Mouse (Mus musculus) neural tube, embryonic 10.5 days (tissue): ENCODE data around the gene Ly6g6c.
A peak's percentile ranks its signal among the peaks of the same experiment; 100 is the strongest.

Experiments used
- DNase-seq: peaks from one replicate; pipeline ENCODE4 v3.0.0-alpha.2; 2017; ENCODE audit warnings: low spot score; ENCODE audit errors: extremely low spot score

Gene Ly6g6c

DNA sequence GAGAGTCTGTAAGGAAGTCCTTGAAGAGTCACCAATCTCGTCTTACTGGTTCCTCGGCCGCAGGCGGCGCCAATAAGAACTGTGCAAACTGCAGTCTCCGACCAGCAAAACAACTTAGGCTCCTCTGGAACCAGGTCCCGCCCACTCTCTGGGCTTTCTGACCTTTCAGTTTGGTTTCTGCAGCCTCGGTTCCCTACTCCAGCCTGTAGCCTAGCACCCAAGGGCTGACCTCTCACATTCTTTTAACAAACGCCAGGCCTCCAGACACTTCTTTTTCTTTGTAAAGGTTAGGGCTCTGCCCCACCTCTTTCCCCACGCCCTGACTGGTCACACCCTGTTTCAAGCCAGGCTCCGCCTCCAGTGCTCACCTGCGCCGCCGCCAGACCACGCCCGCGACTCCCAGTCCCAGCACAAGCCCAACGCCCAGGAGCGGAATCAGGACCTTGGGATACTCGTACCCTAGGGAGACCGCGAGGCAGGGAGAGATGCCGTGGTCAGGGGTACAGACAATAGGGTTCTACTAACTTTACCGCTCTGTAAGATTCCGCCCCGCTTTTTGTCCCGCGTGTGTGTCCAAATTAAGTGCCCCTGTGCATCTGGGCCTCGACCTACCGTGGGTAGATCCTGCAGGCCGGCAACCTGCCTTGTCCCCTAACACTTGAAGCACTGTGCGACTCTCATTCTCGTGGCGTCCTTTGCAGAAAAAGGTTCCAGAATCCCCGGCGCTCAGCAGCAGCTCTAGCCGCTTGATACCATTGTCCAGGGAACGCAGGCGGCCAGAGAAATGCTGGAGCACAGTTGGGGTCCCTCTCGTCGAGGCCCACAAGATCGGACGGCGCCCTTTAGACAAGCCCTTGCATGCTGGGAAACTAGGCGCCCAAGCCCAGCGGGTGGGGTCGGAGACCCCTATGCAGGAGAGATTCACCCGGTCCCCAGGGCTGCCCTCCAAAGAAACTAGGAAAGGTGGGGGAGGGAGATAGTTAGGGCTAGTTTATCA lies at the start of gene Ly6g6c:
Gene Ly6g6c, plus strand, starts transcription at position 438 of the 997 bp plus-strand sequence.
- DNase-seq = peak; percentile 58

DNA sequence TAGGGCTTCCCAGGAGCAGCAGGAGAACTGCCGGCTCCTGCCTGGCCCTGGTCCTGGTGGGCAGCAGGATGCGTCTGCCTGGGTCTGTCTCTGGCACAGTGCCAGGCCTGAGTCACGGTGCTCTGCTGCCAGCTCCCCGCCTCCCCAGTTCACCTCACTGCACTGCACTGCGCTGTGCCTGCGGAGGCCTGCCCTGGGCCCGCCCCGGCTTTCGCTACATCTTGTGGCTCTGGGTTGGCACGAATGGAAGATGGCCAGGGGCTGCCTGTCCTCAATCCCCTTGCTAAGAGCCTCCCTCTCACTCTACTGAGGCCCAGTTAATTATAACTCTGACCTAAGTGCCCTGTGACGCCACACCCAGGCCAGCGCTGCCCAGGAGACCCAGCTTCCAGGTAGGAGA lies 48.8 kb upstream of the Ly6g6c start, which contains the start of gene Vwa7:
Gene Vwa7, plus strand, starts transcription at position 204 of the 400 bp plus-strand sequence.
- DNase-seq = no peak

DNA sequence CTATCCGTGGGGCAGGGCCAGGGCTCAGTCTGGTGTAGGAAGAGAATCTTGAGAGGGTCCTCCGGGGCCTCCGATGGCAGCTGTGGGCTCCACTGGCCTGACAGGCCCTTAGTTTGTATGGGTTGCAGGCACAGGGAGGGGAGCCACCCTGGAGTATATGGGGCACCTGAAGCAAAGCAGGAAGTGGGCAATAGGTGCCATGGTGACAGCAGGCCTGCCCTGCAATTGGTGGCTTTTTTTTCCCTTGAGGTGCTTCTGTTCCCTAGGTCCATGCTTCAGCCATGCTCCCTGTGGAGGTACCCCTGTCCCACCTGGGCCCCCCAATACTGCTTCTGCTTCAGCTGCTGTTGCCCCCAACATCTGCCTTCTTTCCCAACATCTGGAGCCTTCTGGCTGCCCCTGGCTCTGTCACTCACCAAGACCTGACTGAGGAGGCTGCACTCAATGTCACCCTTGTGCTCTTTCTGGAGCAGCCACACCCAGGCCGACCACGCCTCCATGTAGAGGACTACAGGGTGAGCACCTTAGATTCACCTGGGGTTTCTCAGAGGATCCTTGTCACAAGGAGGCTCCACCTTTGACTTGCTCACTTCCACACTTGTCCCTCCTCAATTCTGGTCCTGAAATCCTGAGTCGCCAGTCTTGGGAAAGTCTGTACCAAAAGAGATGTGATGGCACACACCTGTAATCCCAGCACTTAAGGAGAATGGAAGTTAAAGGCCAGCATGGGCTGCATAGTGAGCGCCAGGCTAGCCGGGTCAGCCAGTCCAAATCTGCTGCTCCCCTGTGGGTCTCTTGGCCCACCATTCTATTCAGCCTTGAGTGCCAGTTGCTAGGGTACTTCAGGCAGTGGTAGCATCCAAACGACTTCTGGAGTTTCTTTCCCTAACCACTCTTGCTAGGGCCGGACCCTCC lies 48.1 kb upstream of the Ly6g6c start:
- no peak for DNase-seq

DNA sequence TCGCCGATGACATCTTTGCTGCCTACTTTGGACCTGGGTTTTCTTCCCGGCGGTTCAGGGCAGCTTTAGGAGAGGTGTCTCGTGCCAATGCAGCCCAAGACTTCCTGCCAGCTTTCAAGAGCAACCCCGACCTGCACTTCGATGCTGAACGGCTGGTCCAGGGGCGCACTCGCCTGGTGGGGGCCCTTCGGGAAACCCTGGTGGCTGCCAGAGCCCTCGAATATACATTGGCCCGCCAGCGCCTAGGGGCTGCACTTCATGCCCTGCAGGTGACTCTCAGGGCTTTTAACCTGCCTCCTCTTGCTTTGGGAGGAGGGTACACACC lies 47.5 kb upstream of the Ly6g6c start:
- DNase-seq = no peak

DNA sequence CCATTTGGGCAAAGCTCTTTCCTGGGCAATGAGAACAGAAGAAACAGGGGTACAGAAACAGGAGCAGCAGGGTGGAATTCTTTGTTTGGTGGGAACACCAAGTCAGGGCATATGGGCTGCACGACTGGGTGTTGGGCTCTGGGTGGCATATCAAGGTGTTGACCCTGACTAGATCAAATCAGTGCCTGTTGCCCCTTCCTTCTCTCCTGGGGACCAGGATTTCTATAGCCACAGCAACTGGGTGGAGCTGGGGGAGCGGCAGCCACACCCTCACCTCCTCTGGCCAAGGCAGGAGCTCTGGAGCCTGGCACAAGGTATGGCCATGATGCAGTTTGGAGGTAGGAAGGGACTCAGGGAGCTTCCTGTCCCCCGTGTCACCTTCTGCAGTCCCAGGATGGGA lies 47.0 kb upstream of the Ly6g6c start:
- no peak for DNase-seq

DNA sequence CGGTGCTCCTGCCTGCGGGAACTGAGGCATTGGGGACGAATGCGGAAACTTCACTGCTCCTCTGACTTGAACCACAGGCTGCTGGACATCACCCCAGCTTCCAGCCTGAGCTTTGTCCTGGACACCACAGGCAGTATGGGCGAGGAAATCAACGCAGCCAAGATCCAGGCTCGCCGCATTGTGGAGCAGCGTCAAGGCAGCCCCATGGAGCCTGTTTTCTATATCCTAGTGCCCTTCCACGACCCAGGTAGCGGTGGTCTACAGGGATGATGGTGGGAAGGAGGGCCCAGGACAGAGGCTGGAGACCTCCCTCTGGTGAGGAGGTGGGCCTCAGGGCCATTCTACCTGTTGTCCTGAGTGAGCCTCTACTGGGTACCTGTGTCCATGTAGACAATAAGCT lies 45.3 kb upstream of the Ly6g6c start:
- no peak for DNase-seq

GRCm38 (mm10) chr17:35020551-35020950 lies 44.6 kb upstream of the Ly6g6c start:
- no peak for DNase-seq

DNA sequence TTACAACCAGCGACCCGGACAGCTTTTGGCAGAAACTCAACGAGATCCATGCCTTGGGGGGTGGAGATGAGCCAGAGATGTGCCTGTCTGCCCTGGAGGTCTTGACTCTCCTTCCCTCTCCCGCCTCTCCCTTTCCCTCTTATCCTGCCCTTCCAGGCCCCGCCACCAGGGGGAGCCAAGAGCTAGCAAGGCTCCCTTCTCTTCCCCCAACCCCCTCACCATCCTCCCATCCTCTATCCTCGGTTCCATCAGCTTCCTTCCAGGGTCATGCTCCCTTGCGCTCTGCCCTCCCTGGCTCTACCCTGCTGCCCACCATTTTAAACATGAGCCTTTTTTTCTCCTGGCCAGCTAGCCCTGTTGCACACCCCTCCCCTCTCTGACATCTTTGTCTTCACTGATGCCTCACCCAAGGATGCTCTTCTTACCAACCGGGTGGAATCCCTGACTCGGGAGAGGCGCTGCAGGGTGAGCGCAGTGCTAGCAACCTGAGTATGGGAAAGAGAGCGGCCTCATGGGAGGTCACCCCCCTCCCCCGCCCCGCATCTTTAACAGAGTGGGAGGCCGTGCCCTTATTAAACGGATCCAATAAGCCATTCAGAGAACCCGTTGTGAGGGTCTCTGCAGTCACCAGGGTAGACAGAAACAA lies 43.9 kb upstream of the Ly6g6c start:
- DNase-seq = peak; percentile 97

DNA sequence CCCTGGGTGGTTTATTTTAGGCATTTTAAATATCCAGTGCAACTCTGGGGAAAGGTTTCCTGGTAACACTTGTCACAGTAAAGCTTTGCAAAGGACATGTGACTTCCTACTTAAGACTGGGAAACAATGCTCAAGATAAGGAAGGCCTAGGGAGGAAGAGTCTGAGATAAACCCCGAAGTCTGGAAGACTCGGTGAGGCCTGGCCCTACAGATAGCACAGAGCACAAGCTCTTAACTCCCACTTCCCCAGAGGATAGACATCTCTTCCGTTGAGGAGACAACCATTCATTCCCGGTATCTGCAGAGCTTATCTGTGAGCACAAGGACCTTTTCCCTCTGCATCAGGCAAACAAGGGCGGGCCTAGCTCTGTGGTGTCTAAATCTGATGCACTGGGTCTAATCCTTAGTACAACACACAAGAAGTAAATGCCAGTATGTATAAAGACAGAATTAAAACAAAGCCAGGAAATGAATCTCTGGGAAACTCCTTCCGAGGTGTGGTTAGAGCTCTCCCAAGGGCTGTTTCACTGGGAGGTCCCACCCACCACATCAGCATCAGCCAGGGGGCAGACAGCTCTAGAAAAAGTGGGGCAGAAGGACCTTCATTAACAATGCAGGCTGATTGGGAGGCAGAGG lies 43.2 kb upstream of the Ly6g6c start:
- DNase-seq = no peak

- DNase-seq = no peak
Observed at GRCm38 (mm10) chr17:35022541-35023060, 42.6 kb upstream of the Ly6g6c start.

DNA sequence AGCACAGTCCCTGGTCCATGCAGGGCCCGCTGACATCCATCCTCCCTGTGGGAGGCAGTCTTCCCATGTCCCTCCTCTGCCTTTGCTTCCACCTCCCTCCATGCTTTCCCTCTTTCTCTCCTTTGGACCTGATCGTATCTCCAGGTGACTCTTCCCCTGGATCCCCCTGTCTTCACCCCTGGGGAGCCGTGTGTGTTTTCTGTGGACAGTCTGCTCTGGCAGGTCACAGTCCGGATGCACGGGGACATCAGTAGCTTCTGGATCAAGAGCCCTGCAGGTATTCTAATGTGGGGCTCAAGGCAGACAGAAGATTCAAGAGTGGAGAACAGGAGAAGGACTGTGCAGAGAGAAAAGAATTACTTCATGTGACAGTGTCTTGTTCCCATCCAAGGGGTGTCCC lies 42.0 kb upstream of the Ly6g6c start:
- no peak for DNase-seq

DNA sequence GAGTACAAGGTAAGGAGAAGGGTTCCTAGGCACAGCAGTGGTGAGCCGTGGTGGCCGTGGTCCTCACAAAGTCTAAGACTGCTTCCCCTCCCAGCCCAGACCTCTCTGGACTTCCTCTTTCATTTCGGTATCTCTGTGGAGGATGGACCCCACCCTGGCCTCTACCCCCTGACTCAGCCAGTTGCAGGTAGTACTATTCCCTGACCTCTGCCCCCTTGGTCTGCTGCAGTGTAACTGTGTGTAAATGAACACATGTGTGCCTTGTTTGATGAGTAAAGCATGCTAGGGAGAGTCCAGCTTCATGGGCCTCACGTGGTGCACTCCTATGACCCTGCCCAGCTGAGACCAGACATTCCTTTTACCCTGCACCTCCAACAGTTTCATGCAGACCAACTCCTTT lies 41.4 kb upstream of the Ly6g6c start:
- no peak for DNase-seq

DNA sequence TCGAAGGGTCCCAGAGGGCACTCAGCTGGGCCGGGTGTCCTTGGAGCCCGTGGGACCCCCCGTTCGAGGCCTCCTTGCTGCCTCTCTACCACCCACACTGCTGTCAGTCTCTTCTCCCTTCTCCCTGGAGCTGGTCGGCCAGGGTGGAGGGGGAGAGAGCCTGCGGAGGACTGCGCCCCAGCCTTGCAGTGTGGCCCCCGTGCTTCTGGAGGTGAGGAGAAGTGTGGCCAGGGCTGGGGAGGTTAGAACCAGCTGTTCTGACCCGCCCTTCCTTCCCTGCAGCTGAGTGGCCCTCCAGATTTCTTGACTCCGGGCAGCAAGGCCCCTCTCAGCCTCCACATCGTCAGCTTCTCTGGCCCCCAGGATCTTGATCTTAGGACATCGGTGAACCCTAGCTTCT lies 40.9 kb upstream of the Ly6g6c start:
- no peak for DNase-seq

GRCm38 (mm10) chr17:35024691-35025488 lies 40.3 kb upstream of the Ly6g6c start:
- DNase-seq = no peak

GRCm38 (mm10) chr17:35026206-35026605 lies 39.0 kb upstream of the Ly6g6c start:
- no peak for DNase-seq

DNA sequence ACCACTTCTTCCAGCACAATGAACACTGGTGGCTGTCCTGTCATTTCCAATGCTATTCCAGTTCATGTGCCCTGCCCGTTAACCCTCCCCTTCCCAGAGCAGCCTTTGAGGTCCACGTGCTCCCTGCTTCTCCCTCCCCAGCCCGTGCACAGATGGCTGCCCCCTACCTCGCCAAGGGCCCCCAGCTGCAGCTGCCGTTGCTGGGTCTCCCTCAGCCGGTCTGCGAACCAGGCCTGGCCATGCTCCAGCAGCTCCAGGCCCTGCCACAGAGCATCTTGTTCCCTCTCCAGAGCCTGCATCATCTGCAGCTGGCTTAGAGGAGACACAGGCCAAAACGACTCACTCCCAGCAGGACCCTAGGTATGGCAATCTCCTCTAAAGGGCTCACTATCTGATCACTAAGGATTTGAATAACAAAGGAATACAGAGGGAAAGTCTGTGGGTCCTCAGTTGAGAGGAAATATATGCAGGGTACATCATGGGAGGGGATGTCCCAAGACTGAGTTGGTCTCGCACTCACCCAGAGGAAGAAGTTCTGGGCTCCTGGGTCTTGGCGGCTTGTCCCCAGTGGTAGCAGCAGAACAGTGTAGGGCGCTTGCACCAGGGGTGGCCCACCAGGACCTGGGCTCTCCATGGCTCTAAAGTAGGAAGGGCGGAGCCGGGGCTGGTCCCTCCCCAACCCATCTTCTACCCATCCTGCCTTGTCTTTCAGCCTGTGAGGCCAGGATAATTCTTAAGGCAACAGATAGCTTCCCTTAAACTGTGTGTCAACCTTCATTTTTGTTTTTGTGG lies 37.7 kb upstream of the Ly6g6c start, which contains the start of gene Sapcd1:
Gene Sapcd1, minus strand, starts transcription at position 740 of the 792 bp plus-strand sequence.
- peak; percentile 40 for DNase-seq

DNA sequence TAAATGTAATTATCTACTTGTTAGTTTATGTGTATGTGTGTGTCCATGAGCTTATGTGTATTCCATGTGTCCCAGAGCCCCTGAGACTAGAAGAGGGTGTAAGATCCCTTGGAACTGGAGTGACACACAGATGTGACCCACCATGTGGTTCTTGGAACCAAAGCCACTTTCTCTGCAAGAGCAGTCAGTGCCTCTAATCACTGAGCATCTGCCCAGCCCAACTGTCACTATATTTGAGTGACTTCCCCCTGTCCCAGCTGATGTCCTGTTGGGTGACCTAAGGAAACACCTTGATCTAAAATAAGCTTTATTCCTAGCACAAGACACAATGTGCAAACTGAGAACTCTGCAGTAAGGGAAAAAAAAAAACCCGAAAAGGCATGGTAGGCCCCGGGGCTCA lies 36.9 kb upstream of the Ly6g6c start:
- DNase-seq = no peak

GRCm38 (mm10) chr17:35029691-35030532 lies 35.3 kb upstream of the Ly6g6c start:
- peak; percentile 43 for DNase-seq
